Comparison of ENCODE assay signal across 11 mouse cellular contexts in the genomic region with DNA sequence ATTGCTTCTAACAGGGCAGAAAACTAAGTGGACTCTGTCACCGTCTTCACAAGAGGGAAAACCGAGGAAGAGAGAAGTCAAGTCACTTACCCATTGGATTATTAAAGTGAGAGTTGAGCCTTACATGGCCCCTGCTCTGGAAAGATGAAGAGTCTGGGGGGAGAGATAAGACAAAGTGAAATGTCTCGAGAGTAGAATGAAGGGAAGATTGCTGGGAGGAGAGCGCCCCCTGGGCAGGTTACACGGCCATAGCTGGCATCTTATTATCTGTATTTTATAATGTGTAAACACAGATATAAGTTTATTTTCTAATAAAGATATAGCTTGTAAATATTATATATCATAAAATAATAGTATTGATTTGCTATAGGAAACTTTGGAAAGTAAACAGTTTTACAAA. TPM values are rescaled to one million over a fixed set of nuclear protein-coding genes. Genes with fewer than 3 reads are reported as not detected.
A peak's percentile ranks its signal among the peaks of the same experiment; 100 is the strongest.
DNase-seq lines count a peak whose midpoint lies in the region; ATAC-seq and TF ChIP-seq lines count a peak whose summit lies in the region.
"Had no signal": no experiment of that assay in that cellular context is flagged by ENCODE, and none has a peak within 500 bp of the region (broad histone marks: within the 10 kb centered on the region; RNA-seq: fewer than 3 reads in every experiment).

No protein-coding gene starts in this region.

- no peak for DNase-seq in heart, embryonic 10.5 days (ENCODE audit: low spot score)
- DNase-seq in heart, postnatal 25 days (ENCODE audit: low spot score), result no peak
- DNase-seq in spleen, postnatal 4 days (ENCODE audit: low spot score in 2 of 2), result peak; percentile 41 to 64
- DNase-seq in spleen, postnatal 14 days (ENCODE audit: low spot score in 2 of 2), result no peak
- no peak for DNase-seq in liver, embryonic 11.5 days (ENCODE audit: low spot score)
- no peak for DNase-seq in stomach, postnatal 0 days (ENCODE audit: low spot score)
- no peak for DNase-seq in frontal cortex, adult 2 months (ENCODE audit: extremely low spot score in 1 of 2, low spot score in 1 of 2)
- DNase-seq: gastrocnemius, postnatal 14 days had no signal

- ATAC-seq in liver, embryonic 11.5 days (replicated peaks; ENCODE audit: low FRiP score), result peak; percentile 80
- ATAC-seq in stomach, postnatal 0 days (ENCODE audit: low FRiP score, low TSS enrichment), result no peak
- no peak for ATAC-seq in hindbrain, embryonic 13.5 days (ENCODE audit: low FRiP score)

- intact Hi-C loops in heart, postnatal 25 days (cut with DNase I), result no loop called here

- WGBS in heart, embryonic 10.5 days, result 45% methylated on average over 5 of the region's 5 CpGs
- WGBS in liver, embryonic 11.5 days, result 35% methylated on average over 5 of the region's 5 CpGs
- 54% methylated on average over 5 of the region's 5 CpGs for WGBS in stomach, postnatal 0 days
- WGBS in hindbrain, embryonic 13.5 days, result 52% methylated on average over 5 of the region's 5 CpGs

- no peak overlapping the region for H3K4me3 ChIP-seq in heart, embryonic 10.5 days
- no peak overlapping the region for H3K4me3 ChIP-seq in liver, embryonic 11.5 days (ENCODE audit: low read depth, low read length)
- H3K4me3 ChIP-seq in stomach, postnatal 0 days (ENCODE audit: low read depth, low read length), result no peak overlapping the region
- H3K4me3 ChIP-seq in hindbrain, embryonic 13.5 days, result no peak overlapping the region
- H3K4me3 ChIP-seq: limb, embryonic 13.5 days had no signal

- peak overlapping the region; percentile 60; the same call in 1 of the 2 replicates for H3K27ac ChIP-seq in heart, embryonic 10.5 days
- H3K27ac ChIP-seq in liver, embryonic 11.5 days (ENCODE audit: low read depth, low read length), result no peak overlapping the region
- H3K27ac ChIP-seq in stomach, postnatal 0 days (replicated peaks), result no peak overlapping the region
- no peak overlapping the region for H3K27ac ChIP-seq in hindbrain, embryonic 13.5 days

- no peak overlapping the region for H3K9ac ChIP-seq in liver, embryonic 11.5 days (ENCODE audit: low read depth, low read length)
- no peak overlapping the region for H3K9ac ChIP-seq in stomach, postnatal 0 days (ENCODE audit: low read length)
- no peak overlapping the region for H3K9ac ChIP-seq in hindbrain, embryonic 13.5 days
- H3K9ac ChIP-seq: limb, embryonic 13.5 days had no signal

- no peaks in the 10 kb centered on the region for H3K9me3 ChIP-seq in heart, embryonic 10.5 days
- no peaks in the 10 kb centered on the region for H3K9me3 ChIP-seq in liver, embryonic 11.5 days (ENCODE audit: control insufficient read depth, low read length)
- no peaks in the 10 kb centered on the region for H3K9me3 ChIP-seq in stomach, postnatal 0 days (ENCODE audit: control insufficient read depth, low read length)
- H3K9me3 ChIP-seq in hindbrain, embryonic 13.5 days, result no peaks in the 10 kb centered on the region
- H3K9me3 ChIP-seq: limb, embryonic 13.5 days had no signal

- peaks cover 85% of the 10 kb centered on the region for H3K4me1 ChIP-seq in heart, embryonic 10.5 days
- H3K4me1 ChIP-seq in liver, embryonic 11.5 days (replicated peaks; ENCODE audit: control insufficient read depth, insufficient read depth, low read length), result peaks cover 15% of the 10 kb centered on the region
- 0 out of 2 replicates have a peak, but pooled peaks cover 2% of the 10 kb centered on the region for H3K4me1 ChIP-seq in stomach, postnatal 0 days (replicated peaks; ENCODE audit: control insufficient read depth, insufficient read depth)
- H3K4me1 ChIP-seq in hindbrain, embryonic 13.5 days (replicated peaks), result 0 out of 2 replicates have a peak, but pooled peaks cover 3% of the 10 kb centered on the region

- no peaks in the 10 kb centered on the region for H3K27me3 ChIP-seq in heart, embryonic 10.5 days (ENCODE audit: insufficient read depth, poor library complexity, severe bottlenecking)
- H3K27me3 ChIP-seq in liver, embryonic 11.5 days (replicated peaks; ENCODE audit: control insufficient read depth, insufficient read depth, low read length), result no peaks in the 10 kb centered on the region
- no peaks in the 10 kb centered on the region for H3K27me3 ChIP-seq in stomach, postnatal 0 days (ENCODE audit: control insufficient read depth, insufficient read depth, low read length)
- H3K27me3 ChIP-seq in hindbrain, embryonic 13.5 days, result peaks cover 3% of the 10 kb centered on the region; the same call in 1 of the 2 replicates

- TF ChIP-seq EP300 in stomach, postnatal 0 days (optimal IDR thresholded peaks at IDR 0.05), result no peak

- peak overlapping the region; percentile 11; the same call in 1 of the 2 replicates for H3K4me2 ChIP-seq in liver, embryonic 11.5 days
- no peak overlapping the region for H3K4me2 ChIP-seq in stomach, postnatal 0 days (replicated peaks; ENCODE audit: low read depth)
- no peak overlapping the region for H3K4me2 ChIP-seq in hindbrain, embryonic 13.5 days
- H3K4me2 ChIP-seq: limb, embryonic 13.5 days had no signal

- H3K36me3 ChIP-seq in heart, embryonic 10.5 days, result peaks cover 38% of the 10 kb centered on the region
- no peaks in the 10 kb centered on the region for H3K36me3 ChIP-seq in liver, embryonic 11.5 days (ENCODE audit: control insufficient read depth, insufficient read depth, low read length)
- no peaks in the 10 kb centered on the region for H3K36me3 ChIP-seq in stomach, postnatal 0 days (ENCODE audit: control insufficient read depth, insufficient read depth, low read length)
- H3K36me3 ChIP-seq in hindbrain, embryonic 13.5 days, result no peaks in the 10 kb centered on the region
- H3K36me3 ChIP-seq: limb, embryonic 13.5 days had no signal

- TF ChIP-seq CTCF in stomach, postnatal 0 days (IDR thresholded peaks at IDR 0.05; ENCODE audit: low read depth), result peak; percentile 47

RNA-seq across cellular contexts. Expression of a gene that starts 47.4 kb away (rescaled TPM):
- 32.5 and 43.7 TPM in 2 replicates for polyA plus RNA-seq in heart, embryonic 10.5 days (2016; fragmentation: Nextera tagmentation; extraction: Ambion mirVana)
- total RNA-seq in heart, postnatal 25 days (2021), result 100 to 1,000 TPM; 374 to 418 TPM
- polyA plus RNA-seq in liver, embryonic 11.5 days (2014; fragmentation: Nextera tagmentation; extraction: Ambion mirVana), result 0.19 and 0.26 TPM in 2 replicates
- polyA plus RNA-seq in stomach, postnatal 0 days (2015; fragmentation: Nextera tagmentation; extraction: Ambion mirVana), result 13.6 and 13.9 TPM in 2 replicates
- 0.64 and 0.78 TPM in 2 replicates for polyA plus RNA-seq in frontal cortex, adult 2 months (2012; rRNA removed)
- 0.38 and 0.49 TPM in 2 replicates for polyA plus RNA-seq in hindbrain, embryonic 13.5 days (2015; fragmentation: Nextera tagmentation; extraction: Ambion mirVana)
- total RNA-seq: common myeloid progenitor, adult 5-6 weeks had no signal

Comparison
In these comparisons a context has a peak if more than half of its experiments do, and no peak if none do; other contexts are left out.
1. DNase-seq: peak in spleen, postnatal 4 days (2 of 2); none in heart, embryonic 10.5 days (single experiment), heart, postnatal 25 days (single experiment), spleen, postnatal 14 days (0 of 2), liver, embryonic 11.5 days (single experiment), stomach, postnatal 0 days (single experiment) and frontal cortex, adult 2 months (0 of 2).